Mouse (Mus musculus): ENCODE measurements around the gene Plekhh1.
"Not testable (repeated sequence)": the region's sequence is repeated elsewhere in the genome, so short reads cannot be mapped to it uniquely, and the experiment has no call there.

Plekhh1 gene

DNA sequence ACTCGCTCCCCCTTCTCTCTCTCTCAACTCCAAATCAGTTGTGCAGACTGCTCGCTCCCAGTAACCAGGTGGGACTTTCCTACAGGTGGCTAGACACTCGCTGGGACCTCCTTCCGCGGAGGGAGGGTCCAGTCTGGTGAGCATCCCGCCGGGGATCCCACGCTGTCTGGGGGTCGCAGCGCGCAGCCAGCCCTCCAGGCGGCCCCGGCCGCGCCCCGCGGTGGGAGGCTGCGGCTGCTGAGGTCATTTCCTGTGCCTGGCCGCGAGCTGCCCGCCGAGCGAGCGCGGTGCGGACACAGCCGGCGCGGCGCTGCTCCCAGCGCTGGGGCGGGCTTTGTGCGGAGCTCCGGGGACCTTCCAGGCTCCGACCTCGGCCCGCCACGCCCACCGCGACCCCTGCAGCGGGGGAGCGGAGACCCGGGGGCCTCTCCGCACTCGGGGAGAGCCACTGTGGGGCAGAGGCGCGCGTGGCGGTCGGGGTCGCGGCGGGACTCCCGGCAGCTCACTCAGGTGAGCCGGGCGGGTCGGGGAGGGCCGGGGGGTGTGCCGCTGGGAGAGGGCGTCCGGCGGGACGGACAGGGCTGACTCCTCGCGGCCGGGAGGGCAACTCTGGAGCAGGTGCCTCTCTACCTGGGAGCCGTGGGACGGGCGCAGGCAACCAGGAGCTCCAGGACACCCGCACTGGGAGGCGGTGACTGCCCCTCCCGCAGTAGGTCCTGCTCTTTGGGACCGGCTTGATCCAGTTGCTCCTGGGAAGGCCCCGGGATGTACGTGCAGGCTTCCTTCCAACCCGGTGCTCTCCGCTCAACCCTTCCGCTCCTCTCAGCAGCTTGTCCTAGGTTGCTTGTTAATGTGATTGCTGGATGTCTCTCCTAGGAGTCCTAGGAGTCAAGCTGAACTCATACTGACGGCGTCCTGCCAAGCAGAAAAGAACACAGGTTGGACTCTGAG is at the start of gene Plekhh1:
TSS of gene Plekhh1 (plus strand) at position 253 of the 951 bp plus-strand sequence.
- DNase-seq (ENCODE audit: low spot score in 2 of 2), result peak in 1 of 2 experiments; percentile 43

DNA sequence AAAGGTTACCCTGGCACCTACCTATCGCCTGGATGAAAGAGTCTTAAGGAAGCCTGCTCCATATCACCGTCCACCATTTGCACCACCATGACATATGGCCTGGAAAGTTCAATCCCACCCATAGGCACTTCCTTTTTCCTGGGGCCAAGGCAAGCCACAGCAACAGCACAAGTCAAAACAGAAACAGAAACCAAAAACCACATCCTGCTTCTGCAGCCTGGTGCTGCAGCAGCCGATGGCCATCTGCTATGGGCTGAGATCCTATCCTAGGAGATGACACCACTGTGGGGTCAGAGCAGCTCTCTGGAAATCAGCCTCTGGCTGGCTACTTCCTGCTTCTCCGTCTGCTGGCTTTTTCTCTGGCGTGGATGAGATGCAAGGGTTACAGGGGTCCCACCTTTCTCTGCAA is 48.3 kb upstream of the Plekhh1 start:
- peak in 1 of 2 experiments; percentile 21 for DNase-seq (ENCODE audit: low spot score in 2 of 2)

DNA sequence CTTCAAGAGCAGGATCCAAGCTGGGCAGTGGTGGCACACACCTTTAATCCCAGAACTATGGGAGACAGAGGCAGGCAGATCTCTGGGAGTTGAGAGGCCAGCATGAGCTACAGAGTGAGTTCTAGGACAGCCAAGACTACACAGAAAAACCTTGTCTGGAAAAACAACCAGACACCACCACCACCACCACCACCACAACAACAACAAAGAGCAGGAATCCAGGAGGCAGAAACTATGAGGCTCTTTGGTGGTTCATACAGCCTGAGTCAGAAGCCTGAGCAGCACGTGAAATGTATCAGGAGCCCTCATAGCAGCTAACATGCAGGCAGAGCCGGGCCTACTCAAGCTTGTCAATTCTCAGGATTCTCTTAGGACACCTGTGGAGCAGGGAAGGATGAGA is 47.8 kb upstream of the Plekhh1 start:
- DNase-seq (ENCODE audit: low spot score in 2 of 2), result no peak

DNA sequence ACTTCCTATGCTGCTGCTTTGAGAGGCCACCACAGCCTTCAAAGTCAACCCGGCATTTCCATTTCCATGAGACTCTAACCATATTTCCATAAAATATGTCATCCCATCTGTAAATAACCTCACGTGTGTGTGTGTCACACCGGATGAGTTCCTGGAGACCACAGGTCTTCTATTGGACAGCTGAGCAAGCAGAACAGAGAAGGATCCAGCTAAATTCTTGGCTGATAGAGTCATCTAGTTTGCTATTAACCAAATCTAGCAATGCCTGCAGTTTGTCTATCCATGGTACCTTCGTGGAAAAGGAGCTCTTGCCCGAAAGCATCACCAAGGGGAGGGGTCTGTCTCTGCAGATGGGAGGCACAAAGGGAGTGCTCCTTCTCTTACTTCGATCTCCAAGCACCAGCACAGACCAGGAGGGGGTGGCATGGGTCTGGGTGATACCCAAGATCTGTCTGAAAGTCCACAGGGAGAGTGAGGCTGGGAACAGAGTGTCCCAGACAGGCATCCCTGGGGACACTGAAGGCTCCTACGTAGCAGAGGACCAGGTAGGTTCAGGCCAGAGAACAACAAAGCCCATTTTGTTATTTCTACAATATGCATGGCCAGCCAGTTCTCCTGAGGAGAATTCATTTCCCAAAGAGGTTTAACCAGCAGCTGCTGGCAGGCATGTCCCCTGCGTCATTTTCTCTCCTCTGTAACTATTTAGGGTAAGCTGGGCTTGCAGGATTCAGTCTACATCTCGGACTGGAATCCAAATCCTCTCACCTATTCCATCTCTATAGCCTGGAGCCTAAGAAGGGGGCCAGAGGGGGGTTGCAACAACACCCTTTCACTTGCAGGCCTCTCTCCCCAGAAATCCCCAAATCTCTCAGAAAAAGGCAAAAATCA is 46.8 kb upstream of the Plekhh1 start:
- no peak for DNase-seq (ENCODE audit: low spot score in 2 of 2)

DNA sequence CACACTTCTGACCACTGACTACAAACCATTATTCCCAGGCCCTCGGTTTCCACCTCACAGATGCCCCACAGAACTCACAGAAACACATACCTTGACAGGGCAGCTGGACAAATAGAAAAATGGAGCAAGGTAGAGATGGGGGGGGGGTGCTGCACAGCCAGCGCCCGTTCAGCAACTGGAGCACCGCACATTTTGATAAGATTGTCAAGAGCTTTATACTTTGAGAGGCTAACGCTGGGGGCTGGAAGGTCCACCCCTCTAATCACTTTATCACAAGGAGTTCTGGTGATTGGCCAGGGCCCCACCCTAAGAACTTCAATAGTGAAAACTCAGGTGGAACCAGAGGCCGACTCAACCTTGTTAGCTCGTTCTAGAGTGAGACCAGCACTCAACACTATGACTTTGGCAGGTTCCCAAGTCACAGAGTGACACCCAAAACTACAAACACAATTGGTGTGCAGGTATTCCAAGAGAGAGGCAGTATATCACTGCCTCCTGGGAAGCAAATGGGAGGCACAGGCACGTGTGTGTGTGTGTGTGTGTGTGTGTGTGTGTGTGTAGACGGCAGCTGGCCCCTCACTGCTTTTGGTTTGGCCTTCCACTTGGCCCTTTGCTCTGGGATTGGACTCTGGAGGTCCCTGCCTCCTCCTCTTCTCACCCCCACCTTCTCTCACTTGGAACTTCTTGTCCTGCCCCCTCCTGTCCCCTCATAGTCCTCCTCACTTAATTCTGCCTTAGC is 45.5 kb upstream of the Plekhh1 start:
- no peak for DNase-seq (ENCODE audit: low spot score in 2 of 2)

DNA sequence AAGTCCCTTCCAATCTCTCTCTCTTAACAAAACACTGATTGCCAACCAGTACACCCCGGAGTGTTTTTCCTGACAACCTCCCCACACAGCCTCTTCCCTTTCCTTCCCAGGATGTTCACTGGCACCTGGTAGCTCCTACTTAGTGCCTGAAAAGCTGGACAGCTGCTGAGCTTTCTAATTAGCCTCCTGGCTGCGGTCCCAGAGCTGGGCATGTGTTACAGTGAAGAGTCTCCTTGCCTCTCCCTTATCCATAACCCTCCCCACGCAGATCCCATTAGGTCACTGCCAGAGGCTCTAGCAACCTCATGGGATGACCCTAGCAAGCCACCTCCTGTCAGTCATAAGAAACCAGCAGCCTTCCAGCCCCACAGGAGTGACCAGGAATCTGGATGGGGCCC is 44.9 kb upstream of the Plekhh1 start:
- peak in 1 of 2 experiments; percentile 36 for DNase-seq (ENCODE audit: low spot score in 2 of 2)

DNA sequence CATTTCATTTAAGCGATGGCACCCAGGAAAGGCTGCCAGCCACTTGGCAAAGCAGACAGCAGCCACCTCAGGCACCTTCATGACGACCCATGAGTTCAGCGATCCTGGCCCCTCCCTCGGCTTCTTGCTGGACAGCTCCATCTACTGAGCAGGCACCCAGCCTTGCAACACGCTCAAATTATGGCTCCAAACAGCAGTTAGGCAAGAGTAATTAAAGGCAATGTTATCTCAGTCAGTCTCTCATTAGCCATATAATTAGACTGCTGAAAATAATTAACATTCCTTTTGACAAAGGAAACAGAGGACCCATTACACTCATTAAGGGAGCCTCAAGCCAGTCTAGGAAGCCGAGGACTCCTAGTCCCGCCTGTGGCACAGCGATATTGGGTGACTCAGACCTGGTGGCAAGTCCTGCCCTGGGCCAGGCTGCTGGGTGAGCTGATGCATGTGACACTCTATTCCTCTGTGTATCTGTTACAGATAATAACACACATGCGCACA is 41.3 kb upstream of the Plekhh1 start:
- DNase-seq (ENCODE audit: low spot score in 2 of 2), result no peak

DNA sequence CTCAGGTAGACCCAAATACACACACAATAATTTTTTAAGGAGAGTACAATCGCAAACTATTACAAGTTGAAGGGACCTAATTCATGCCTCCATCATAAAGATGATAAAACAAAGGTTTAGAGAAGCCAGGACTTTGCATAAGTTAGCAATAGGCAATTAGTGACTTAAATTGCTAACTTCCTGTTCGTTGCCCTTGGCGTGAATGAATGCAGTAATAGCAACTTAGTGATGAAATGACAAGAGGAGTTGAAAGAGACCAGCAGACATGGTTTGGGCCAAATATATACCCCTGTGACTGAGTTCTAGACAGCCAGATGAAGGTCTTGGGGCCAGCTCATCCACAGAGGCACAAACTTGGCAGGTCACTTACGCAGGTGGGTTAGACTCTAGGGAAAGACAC is 32.7 kb upstream of the Plekhh1 start:
- DNase-seq (ENCODE audit: low spot score in 2 of 2), result no peak

DNA sequence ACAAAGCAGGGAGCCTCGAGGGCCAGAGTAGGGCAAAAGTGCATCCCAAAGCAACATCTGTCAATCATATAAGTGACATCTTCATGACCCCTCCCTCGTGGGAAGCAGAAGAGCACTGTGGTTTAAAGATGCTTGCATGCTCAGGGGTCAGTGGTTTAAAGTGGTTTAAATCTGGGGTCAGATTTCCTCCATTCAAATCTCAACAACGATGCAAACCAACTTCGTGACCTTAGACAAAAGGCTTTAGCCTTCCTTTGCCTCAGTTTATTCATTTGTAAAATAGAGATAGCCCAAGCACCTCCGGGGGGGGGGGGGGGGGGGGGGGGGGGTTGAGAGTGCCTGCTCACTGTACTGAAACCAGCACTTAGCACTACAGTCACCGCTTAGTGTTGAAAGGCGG is 32.3 kb upstream of the Plekhh1 start:
- DNase-seq (ENCODE audit: low spot score in 2 of 2), result no peak

DNA sequence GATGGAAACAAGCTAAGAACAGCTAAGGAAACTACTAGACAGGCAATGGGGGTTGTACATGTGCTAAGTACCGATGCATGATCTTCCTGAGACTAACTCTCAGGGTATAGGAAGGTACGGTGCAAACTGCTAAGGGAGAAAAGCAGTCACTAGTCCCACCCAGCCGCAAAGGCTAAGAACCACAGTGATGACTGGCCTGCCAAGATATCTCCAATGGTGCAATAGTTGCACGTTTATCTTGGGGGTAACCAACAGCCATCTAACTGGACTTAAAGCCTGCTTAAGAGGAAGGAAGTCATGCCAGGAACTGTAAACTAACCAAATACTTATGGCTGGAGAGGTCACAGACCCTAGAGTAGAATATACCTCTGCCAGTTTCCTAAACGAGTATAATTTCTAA is 26.6 kb upstream of the Plekhh1 start:
- DNase-seq (ENCODE audit: low spot score in 2 of 2), result no peak

DNA sequence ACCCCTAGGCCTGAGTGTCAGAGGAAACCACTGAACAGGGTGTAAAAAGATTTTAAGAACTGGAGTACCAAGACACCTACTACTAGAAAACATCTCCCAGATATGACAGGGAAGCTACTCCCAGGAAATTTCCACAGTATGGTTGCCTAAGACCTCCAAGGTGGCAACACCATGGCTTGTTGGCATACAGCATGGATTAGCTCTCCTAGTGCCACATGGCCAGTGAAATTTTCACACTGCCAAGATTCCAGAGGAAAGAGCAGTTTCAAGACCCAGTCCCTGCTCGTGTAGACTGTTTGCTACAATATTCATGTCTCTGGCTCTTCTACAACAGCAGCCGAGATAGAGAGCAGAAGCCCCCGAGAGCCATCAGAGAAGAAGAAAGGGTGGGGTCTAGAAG is 26.0 kb upstream of the Plekhh1 start:
- DNase-seq (ENCODE audit: low spot score in 2 of 2), result no peak

DNA sequence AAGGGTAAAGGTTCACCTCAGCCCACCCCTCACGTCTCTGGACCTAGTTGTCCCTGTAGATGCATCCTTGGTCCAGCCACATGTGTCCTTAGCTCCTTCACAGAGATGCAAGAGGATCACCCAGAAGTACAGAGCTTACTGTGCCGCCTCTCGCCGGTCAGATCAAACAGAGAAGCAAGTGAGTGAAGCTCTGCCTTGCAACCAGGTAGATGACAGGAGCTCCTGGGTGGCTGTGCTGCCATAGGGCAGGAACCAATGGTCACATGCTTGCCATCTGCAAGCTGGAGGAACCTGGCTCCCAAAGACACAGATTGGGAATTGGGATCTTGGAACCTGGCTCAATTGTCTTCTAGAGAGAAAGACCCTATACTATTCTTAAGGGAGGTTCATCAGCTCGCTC is 23.5 kb upstream of the Plekhh1 start:
- no peak for DNase-seq (ENCODE audit: low spot score in 2 of 2)

DNA sequence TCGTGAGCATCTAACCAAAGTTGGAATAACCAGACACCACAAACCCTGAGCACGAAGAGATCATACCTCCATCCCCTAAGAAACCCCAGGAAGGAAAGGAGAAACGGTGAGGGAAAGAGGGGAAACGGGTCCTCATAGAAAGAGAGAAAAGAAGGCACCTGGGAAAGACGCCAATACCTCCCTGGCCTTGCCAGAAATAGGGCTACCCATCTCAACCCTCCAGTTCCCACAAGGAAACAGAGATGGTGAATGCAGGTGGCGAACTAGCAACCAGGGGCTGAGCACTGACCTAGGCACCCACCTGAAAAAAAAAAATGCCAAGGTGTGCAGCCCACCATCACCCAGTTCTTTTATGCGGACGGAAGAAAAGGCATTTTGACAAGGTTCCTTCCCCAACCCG is 22.9 kb upstream of the Plekhh1 start:
- DNase-seq (ENCODE audit: low spot score in 2 of 2), result no peak

DNA sequence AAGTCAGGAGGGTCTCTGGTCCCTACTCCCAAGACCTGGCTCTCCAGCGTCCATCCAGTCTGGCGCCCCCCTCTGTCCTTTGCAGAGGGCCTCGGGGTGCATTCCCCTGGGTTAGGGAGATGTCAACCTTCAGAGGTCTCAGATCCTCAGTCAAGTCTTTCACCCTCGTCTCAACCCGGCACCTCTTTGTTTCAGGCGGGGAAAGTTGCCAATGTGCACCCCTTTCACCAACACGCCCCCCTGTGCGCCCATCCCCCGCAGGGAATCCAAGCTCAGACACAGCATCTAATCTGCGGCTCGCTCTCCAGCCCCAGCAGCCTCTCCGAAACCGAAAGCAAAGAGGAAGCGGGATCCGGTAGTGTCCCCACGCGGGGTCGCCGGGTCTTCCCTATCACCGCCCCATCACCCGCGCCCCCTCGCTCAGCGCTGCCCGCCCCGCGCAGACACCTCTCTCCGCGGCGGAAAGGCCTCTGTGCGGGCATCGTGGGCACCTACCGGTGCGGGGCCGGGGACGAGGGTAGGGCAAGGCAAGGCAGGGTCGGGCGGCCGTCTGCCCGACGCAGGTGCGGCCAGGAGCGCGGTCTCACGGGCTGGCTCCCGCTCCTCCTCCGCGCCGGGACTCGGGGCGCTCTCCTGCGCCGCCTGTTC is 22.4 kb upstream of the Plekhh1 start:
- DNase-seq (ENCODE audit: low spot score in 2 of 2), result peak; percentile 55 to 63

DNA sequence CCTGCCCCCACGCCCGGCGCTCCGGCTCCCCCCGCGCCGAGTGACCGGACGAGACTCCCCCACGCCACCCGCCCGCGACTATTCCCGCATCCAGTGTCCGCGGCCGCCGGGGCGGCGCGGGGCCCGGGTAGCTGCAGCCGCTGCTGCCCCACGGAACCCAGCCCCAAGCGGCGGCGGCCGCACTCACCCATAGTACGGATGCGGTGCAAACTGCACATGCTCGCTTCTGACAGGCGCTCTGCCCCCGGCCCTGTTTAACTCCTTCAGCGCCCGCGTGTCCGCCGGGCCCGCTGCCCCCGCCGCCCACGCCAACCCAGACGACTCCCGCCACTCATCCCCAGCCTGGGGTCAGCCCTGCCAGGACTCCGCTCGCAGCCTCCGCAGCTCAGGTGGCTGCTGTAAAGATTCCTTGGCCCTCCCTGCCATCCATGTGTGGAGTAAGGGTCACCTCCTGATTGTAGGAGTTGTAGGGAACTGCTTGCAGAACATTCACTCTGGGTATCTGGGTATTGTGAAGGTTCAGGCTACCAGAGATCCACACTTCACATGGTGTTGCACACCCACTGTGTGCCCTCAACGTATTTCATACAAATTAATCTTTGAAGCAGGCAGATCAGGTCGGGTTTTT is 21.7 kb upstream of the Plekhh1 start, which contains the start of gene Tmem229b:
TSS of gene Tmem229b (minus strand) at position 502 of the 628 bp plus-strand sequence.
- peak; percentile 44 to 65 for DNase-seq (ENCODE audit: low spot score in 2 of 2)

DNA sequence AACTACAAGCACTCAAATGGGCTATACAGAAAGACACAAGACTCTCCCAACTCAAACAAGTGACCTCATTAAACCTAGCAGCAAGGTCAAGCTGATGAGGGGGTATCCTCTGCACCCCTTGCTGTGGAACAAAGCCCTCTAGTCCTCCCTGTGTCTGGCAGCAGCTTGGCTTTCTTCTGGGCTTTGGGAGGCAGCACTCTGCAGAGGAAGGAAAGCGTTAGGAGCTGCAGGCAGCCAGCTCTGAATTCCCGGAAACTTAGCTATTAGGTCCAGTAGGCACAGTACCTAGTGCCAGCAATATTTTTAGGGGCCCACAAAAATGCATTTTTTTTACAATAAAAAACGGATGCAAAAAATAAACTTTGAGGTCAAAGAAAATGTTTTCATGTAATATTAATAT is 18.4 kb upstream of the Plekhh1 start:
- no peak for DNase-seq (ENCODE audit: low spot score in 2 of 2)

DNA sequence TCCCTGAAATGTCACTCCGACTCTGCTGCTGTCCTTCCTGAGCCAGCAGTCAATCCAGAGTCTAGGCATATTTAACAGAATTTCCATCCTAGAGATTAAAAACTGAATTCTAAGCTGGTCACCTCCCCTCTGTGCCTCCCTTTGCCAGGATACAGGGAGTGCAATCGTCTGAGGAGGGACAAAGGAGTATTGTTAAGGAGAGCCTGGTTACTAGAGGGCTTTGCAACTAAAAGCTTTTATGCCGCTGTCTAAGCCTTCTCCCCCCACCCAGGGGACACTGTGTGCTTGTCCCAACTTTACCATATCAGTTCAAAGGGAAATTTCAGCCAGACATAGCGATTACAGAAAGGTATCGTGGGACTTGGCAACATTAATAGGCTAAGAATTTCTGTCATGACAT is 12.9 kb upstream of the Plekhh1 start:
- DNase-seq (ENCODE audit: low spot score in 2 of 2), result no peak

DNA sequence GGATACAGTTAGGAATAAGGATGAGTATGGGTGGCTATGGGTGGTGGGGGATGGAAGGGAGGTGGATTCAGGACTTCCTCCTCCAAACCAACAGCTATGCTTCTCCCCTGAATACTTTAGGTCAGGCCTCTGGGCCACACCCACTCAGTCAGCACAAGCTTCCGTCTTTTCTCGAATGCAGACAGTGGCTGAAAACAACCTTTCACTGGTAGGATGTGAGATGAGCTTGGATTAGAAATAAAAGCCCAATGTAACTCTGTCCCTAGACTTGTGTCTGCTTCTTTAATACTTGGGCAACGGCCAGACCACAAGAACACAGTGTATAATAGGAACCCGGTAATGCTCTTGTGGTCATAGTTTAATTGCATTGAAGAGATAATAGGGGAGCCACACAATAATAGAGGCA is 11.0 kb upstream of the Plekhh1 start:
- no peak for DNase-seq (ENCODE audit: low spot score in 2 of 2)

DNA sequence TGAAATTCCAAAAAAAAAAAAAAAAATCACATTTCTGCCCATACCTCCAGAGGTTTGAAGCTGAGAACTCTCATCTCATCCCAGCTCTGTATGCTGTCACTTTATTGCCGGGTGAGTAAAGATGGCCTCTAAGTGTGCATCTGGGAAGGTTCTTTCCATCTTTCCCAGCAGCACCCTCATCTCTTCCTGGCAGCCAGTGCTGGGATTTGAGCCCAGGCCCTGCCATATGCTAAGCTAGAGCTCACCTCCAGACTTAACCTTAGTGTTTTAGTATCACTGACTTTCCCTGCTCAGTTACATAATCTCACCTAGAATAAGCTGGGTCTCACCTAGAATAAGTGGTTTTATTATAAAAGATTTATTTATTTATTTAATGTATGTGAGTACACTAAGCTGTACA is 7.1 kb upstream of the Plekhh1 start:
- no peak for DNase-seq (ENCODE audit: low spot score in 2 of 2)

DNA sequence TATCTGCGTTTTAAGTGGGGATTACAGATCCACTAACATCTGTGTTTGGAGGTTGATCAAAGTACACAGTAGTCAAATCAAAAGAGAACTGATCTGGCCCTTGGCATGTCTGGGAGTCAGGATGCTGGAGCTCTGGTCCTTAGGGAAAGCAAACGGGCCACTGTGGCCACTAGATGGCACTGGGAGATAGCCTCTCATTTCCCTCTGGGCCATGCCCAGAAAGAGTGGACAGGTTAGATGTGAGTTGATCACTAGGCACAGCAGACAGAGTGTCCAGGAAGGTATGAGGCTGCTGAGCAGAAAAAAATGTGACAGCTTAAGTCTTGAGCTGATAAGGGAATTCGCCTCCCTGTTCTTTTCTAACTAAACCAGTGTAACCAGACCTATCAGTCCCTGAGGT is 6.1 kb upstream of the Plekhh1 start:
- DNase-seq (ENCODE audit: low spot score in 2 of 2), result peak in 1 of 2 experiments; percentile 54

DNA sequence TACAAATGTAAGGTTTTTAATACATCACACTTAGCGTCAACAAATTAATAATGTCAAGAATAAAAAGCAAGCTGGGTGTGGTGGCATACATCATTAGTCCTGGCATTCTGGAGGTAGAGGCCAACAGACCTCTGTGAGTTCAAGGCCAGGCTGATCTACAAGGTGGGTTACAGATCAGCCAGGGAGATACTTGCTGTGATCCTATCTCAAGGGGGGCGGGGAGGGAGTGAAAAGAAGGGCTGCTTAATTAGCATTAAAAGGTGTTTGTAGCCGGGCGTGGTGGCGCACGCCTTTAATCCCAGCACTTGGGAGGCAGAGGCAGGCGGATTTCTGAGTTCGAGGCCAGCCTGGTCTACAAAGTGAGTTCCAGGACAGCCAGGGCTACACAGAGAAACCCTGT is 1.4 kb upstream of the Plekhh1 start:
- DNase-seq (ENCODE audit: low spot score in 2 of 2), result not testable (repeated sequence)

Data from frontal cortex, postnatal 10 days (tissue).